Mouse (Mus musculus): Measurements from ENCODE around the gene Sipa1. TPM values are rescaled to one million over a fixed set of nuclear protein-coding genes. Genes with fewer than 3 reads are reported as not detected.

Gene Sipa1
- polyA plus RNA-seq, 1 experiment from 2014 or later, result 16.3 TPM

DNA sequence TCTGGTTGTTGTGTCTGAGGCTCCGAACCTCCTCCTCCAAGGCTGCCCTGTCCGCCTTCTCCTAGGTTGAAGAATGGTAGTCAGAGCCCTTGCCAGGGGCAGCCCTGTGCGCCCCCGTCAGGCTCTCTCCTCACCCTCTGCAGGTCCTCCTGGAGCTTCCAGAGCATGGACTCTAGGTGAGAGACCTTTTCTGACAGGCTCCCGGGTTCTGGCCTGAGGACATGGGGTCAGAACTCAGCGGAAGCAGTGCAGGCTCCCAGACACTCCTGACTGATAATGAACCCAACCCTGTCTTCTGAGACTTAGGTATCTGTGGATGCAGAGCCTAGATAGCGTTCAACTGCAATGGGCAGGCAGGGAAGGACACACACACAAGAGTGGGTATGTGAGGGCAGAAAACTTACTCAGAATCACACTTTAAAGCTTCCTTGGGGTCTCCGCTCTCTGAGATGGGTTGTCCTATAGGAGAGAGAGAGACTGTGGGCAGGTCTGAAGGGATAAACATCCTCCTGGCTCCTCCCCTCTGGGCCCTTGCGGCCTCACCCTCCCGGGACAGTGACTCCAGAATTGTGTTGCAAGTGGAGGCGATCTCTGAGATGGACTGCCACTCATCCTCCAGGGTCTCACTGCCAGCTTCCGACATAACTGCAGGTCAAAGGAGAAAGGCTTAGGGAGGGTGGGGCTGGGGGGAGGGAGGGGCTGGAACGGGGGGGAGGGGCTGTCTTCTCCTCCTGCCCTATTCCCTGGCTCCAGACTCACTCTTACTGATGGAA is 11.8 kb downstream of the Sipa1 start:
- H3K4me1 ChIP-seq, result peaks cover 29% of the 10 kb centered on the region
- no peak for ATAC-seq (ENCODE audit: low FRiP score)
- H3K4me3 ChIP-seq (replicated peaks), result no peak overlapping the region
- H3K9me3 ChIP-seq, result no peaks in the 10 kb centered on the region
- H3K36me3 ChIP-seq (replicated peaks), result peaks cover 27% of the 10 kb centered on the region
- H3K4me2 ChIP-seq, result no peak overlapping the region
- WGBS, result 60% methylated on average over 13 of the region's 13 CpGs
- peaks cover 56% of the 10 kb centered on the region for H3K27me3 ChIP-seq
- no peak overlapping the region for H3K27ac ChIP-seq
- no peak overlapping the region for H3K9ac ChIP-seq

DNA sequence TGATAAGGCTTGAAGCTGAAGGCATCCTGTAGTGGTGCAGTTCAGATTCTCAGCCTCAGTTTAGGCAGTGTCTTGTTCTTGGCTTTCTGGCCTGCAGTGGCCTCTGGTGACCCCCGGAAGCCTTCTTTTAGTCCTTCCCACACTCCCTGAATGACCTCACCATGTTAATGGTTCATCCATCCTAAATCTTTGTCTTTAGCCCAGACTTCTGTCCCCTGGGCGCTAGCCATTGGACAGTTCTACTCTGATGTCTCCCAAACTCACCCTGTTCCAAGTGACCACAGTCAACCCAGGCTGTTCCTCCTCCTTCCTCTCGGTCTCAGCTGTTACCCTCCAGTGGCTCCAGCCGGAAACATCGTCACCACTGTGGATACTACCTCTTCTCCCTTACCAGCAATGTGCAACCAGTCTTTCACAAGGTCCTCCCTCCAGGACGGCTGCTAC is 14.2 kb downstream of the Sipa1 start:
- Histone ChIP-seq H3K4me3 (replicated peaks) (peak overlapping the region; percentile 25), H3K9me3 (no peaks in the 10 kb centered on the region), H3K27me3 (peaks cover 32% of the 10 kb centered on the region), H3K4me2 (peak overlapping the region; percentile 54), H3K27ac (peak overlapping the region; percentile 80), H3K9ac (peak overlapping the region; percentile 57), H3K4me1 (peaks cover 21% of the 10 kb centered on the region), H3K36me3 (replicated peaks) (peaks cover 50% of the 10 kb centered on the region)
- ATAC-seq (ENCODE audit: low FRiP score), result no peak; the same call in 1 of the 2 replicates
- 79% methylated on average over 6 of the region's 6 CpGs for WGBS

DNA sequence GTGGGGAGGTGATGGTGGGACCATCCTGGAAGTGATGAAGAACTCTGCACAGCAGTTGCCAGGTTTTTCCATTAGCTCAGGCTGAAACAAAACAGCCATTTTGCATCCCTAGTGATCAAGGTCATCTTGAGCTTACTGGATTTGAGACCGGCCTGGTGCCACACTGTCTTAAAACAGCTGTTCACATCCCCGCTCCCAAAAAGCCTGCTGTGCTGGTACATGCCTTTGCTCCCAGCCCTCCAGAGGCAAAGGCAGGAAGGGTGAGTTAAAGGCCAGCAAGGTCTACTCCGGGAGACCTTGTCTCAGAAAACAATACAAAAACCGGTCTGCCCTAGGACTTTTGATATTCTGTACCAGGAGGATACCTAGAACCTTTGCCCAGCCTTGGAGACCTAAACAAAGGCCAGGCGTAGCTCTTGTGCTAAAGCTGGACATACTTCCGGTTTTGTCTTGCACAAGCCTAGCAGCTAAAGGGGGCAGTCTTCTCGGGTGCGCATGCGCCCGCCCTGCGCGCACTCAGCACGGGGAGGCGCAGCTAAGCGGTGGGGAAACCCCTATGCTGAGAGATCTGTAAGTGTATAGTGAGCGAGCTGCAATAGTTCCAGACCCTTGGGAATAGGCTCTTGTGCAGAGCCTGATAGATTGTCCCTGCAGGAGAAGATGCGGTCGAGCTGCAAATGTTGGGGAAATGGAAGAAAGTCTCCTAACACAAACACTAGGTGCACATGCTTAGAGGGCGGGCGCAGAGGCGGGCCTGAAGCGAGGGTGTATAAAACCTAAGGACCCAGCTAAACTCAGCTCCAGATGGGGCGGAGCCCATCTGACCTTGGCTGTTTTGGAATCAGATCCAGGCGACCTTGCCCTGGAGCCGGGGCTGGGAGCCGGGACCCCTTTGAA is 14.9 kb downstream of the Sipa1 start:
- Histone ChIP-seq H3K27ac (peak overlapping the region; percentile 80), H3K36me3 (replicated peaks) (peaks cover 57% of the 10 kb centered on the region), H3K27me3 (peaks cover 25% of the 10 kb centered on the region), H3K4me3 (replicated peaks) (peak overlapping the region; percentile 25), H3K9ac (peak overlapping the region; percentile 57), H3K4me1 (peaks cover 14% of the 10 kb centered on the region), H3K4me2 (peak overlapping the region; percentile 54), H3K9me3 (no peaks in the 10 kb centered on the region)
- 15% methylated on average over 26 of the region's 26 CpGs for WGBS
- peak; percentile 90 for ATAC-seq (ENCODE audit: low FRiP score)

DNA sequence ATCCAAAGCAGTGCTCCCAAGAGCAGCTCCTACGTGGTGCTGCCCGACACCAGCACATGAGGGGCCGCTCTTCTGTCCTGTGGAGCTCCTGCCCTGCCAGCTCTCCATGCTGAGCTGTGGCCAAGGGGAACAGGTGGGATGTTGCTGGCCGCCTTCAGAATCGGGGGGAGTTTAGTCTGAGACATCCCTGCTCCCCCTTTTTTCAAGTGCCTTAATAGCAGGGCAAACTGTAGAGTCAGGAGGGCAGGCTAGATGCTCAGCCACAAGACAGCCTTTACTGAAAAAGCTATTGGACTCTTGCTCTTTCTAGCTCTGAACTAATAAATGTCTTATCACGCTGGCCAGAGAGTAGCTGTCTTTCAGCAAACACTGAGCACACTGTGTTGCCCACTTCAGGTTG is 15.7 kb downstream of the Sipa1 start:
- Histone ChIP-seq H3K9me3 (no peaks in the 10 kb centered on the region), H3K9ac (no peak overlapping the region), H3K4me1 (peaks cover 14% of the 10 kb centered on the region), H3K27ac (peak overlapping the region; percentile 80; the same call in 1 of the 2 replicates), H3K4me3 (replicated peaks) (no peak overlapping the region), H3K36me3 (replicated peaks) (peaks cover 64% of the 10 kb centered on the region), H3K4me2 (no peak overlapping the region), H3K27me3 (peaks cover 19% of the 10 kb centered on the region)
- ATAC-seq (ENCODE audit: low FRiP score), result no peak
- 90% methylated on average over 6 of the region's 6 CpGs for WGBS

DNA sequence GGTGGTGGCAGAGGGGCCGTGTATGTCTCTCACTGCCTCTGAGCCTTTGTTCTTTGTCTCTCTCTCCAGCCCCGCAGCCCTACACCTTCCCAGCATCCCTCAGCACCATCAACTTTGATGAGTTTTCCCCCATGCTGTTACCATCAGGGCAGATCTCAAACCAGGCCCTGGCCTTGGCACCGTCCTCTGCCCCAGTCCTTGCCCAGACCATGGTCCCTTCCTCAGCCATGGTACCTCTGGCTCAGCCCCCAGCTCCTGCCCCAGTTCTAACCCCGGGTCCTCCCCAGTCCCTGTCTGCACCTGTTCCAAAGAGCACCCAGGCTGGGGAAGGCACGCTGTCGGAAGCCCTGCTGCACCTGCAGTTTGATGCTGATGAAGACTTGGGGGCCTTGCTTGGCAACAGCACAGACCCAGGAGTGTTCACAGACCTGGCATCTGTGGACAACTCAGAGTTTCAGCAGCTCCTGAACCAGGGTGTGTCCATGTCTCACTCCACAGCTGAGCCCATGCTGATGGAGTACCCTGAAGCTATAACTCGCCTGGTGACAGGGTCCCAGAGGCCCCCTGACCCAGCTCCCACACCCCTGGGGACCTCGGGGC is 16.7 kb downstream of the Sipa1 start:
- no peak overlapping the region for H3K9ac ChIP-seq
- WGBS, result 92% methylated on average over 8 of the region's 8 CpGs
- no peak overlapping the region for H3K4me3 ChIP-seq (replicated peaks)
- ATAC-seq (ENCODE audit: low FRiP score), result no peak
- no peaks in the 10 kb centered on the region for H3K9me3 ChIP-seq
- H3K27ac ChIP-seq, result no peak overlapping the region
- peaks cover 14% of the 10 kb centered on the region for H3K4me1 ChIP-seq
- no peak overlapping the region for H3K4me2 ChIP-seq
- peaks cover 9% of the 10 kb centered on the region; the same call in 1 of the 2 replicates for H3K27me3 ChIP-seq
- peaks cover 70% of the 10 kb centered on the region for H3K36me3 ChIP-seq (replicated peaks)

DNA sequence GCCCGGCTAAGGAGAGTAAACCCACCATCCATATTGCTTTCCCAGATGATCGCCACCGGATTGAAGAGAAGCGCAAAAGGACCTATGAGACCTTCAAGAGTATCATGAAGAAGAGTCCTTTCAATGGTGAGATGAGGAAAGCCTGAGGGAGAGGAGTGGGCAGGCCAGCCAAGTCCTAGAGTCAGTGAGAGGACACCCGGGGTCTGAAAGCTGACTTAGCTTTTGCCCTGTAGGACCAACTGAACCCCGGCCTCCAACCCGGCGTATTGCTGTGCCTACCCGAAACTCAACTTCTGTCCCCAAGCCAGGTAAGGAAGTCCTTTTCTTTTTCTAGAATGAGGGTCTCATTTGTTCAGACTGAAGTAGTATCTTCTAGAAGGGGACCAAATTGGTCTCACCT is 18.2 kb downstream of the Sipa1 start:
- 96% methylated on average over 9 of the region's 9 CpGs for WGBS
- H3K4me2 ChIP-seq, result no peak overlapping the region
- peaks cover 14% of the 10 kb centered on the region for H3K4me1 ChIP-seq
- no peaks in the 10 kb centered on the region for H3K9me3 ChIP-seq
- no peak overlapping the region for H3K4me3 ChIP-seq (replicated peaks)
- ATAC-seq (ENCODE audit: low FRiP score), result no peak
- H3K27ac ChIP-seq, result no peak overlapping the region
- H3K36me3 ChIP-seq (replicated peaks), result peaks cover 78% of the 10 kb centered on the region
- H3K9ac ChIP-seq, result no peak overlapping the region
- no peaks in the 10 kb centered on the region for H3K27me3 ChIP-seq

DNA sequence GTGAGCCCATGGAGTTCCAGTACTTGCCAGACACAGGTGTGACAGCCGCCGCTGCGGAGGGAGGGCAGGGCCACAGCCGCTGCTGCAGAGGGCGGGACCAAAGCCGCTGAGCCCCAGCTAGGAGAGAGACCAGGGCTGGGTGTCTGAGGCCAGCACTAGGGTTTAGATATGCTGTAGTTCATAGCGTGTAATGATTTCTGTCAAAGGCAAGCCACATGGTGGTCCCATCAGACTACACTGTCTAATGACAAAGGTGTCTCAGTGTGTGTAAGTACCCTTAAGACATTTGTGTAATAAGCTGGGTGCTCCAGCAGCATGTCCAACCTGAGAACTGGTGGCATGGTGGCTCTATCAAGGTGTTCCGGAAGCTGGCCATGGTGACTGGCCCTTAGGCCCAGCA is 21.9 kb downstream of the Sipa1 start:
- ATAC-seq (ENCODE audit: low FRiP score), result no peak
- Histone ChIP-seq H3K9me3 (no peaks in the 10 kb centered on the region), H3K4me1 (peaks cover 16% of the 10 kb centered on the region), H3K27me3 (no peaks in the 10 kb centered on the region), H3K9ac (no peak overlapping the region), H3K36me3 (replicated peaks) (peaks cover 73% of the 10 kb centered on the region), H3K4me3 (replicated peaks) (no peak overlapping the region), H3K27ac (no peak overlapping the region), H3K4me2 (no peak overlapping the region)
- 94% methylated on average over 8 of the region's 8 CpGs for WGBS

DNA sequence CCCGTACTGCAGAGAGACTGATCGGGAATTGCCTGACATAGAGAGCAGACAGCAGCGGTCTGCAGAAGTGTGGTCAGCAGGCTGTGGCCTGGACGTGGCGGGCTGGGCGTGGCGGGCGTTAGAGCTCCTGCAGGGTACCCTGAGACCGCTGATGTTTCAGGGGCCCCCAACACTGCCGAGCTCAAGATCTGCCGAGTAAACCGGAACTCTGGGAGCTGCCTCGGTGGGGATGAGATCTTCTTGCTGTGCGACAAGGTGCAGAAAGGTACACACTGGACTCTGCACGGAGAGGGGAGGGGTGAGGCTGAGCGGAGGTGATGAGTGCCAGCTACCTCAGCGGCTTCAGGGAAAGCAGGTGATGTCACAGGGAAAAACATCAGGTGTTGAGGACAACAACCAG is 22.5 kb downstream of the Sipa1 start:
- Histone ChIP-seq H3K36me3 (replicated peaks) (peaks cover 68% of the 10 kb centered on the region), H3K4me1 (peaks cover 22% of the 10 kb centered on the region), H3K27ac (no peak overlapping the region), H3K9me3 (no peaks in the 10 kb centered on the region), H3K4me3 (replicated peaks) (no peak overlapping the region), H3K27me3 (no peaks in the 10 kb centered on the region), H3K9ac (no peak overlapping the region), H3K4me2 (no peak overlapping the region)
- ATAC-seq (ENCODE audit: low FRiP score), result no peak
- 95% methylated on average over 17 of the region's 17 CpGs for WGBS

DNA sequence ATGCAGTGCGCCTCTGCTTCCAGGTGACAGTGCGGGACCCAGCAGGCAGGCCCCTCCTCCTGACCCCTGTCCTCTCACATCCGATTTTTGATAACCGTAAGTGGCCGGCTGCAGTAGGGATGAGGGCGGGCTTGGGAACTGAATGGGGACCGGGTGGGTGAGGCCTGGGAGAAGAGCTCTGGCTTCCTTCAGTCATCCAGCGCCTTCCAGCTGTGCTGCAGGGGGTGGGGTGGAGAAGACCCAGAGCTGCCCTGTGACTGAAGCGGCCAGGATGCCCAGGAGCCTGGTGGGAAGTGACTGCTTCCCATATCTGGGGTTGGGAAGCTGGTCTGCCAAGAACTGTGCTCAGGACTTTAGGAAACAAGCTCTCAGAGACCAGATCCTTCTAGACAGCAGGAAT is 23.2 kb downstream of the Sipa1 start:
- no peaks in the 10 kb centered on the region for H3K27me3 ChIP-seq
- H3K9ac ChIP-seq, result no peak overlapping the region
- peaks cover 61% of the 10 kb centered on the region for H3K36me3 ChIP-seq (replicated peaks)
- WGBS, result 83% methylated on average over 9 of the region's 9 CpGs
- no peak overlapping the region for H3K4me3 ChIP-seq (replicated peaks)
- H3K27ac ChIP-seq, result no peak overlapping the region
- H3K4me1 ChIP-seq, result peaks cover 22% of the 10 kb centered on the region
- no peaks in the 10 kb centered on the region for H3K9me3 ChIP-seq
- no peak overlapping the region for H3K4me2 ChIP-seq
- no peak for ATAC-seq (ENCODE audit: low FRiP score)

DNA sequence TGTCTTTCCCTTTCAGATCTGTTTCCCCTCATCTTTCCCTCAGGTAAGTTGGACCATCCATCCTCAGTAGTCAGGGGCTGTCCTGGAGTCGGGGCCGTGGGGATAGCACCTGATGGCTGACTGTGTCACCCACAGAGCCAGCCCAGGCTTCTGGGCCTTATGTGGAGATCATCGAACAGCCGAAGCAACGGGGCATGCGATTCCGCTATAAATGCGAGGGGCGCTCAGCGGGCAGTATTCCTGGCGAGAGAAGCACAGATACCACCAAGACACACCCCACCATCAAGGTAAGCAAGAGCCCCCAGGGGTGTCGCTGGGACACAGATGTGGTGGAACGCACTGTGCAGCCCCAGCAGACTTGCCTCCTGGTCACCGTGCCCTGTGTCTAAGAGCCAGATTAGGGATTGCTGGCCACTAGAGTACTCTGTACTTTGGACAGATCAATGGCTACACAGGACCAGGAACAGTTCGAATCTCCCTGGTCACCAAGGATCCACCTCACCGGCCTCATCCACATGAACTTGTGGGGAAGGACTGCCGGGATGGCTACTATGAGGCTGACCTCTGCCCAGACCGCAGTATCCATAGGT is 25.0 kb downstream of the Sipa1 start:
- Histone ChIP-seq H3K27me3 (no peaks in the 10 kb centered on the region), H3K36me3 (replicated peaks) (peaks cover 44% of the 10 kb centered on the region), H3K4me2 (peak overlapping the region; percentile 82), H3K4me3 (replicated peaks) (peak overlapping the region; percentile 89), H3K9ac (peak overlapping the region; percentile 93), H3K9me3 (no peaks in the 10 kb centered on the region), H3K4me1 (peaks cover 22% of the 10 kb centered on the region), H3K27ac (no peak overlapping the region)
- no peak for ATAC-seq (ENCODE audit: low FRiP score)
- WGBS, result 93% methylated on average over 18 of the region's 18 CpGs

DNA sequence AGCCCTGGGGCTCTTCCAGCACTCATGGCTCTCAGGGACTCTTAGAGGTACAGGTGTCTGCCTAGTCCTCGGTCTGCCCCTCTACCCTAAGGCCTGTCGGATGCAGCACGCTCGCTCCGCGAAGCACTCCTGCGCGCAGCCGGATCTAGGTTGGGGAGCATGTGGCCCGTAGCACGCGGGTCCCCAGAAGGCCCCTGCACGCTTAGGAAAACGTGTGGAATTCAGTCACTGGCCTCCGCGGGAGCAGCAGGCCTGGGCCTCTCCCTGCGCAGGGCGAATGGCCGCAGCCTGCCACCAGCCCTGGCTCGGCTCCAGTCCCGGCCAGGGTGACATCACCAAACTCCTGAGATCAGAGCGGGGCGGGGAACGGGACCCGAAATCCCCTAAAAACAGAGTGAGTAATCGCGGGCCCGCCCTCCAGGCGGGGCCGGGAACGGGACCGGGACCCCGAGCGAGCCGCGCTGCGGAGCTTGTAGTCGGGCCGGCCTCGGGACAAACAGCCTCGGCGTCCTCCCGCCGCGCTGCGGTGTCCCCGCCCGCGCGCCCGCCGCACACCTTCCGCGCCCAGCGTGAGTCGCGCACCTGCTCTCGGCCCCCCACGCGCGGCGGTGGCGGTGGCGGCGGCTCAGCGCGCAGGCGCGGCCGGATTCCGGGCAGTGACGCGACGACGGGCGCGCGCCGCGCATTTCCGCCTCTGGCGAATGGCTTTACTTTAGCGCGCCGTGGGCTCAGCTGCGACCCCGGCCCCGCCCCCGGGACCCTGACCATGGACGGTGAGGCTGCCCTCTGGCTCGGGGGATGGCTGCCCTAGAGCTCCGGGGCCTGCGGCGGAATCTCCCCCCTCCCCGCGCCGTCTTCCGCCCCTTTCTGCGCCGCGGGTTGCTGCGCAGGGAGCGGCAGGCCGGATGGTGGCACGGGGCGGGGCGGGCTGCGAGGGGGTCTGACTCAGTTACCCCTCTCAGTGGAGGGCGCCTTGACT is 26.1 kb downstream of the Sipa1 start, which contains the start of gene Rela:
Gene Rela (plus strand): TSS at position 415 of the 979 bp plus-strand sequence.
- peak within 1 kb of the TSS; percentile 93 for H3K9ac ChIP-seq
- H3K4me1 ChIP-seq, result peaks cover 22% of the 10 kb centered on the region
- H3K9me3 ChIP-seq, result no peaks in the 10 kb centered on the region
- peak within 1 kb of the TSS; percentile 89 for H3K4me3 ChIP-seq (replicated peaks)
- peak; percentile 89 for ATAC-seq (ENCODE audit: low FRiP score)
- no peaks in the 10 kb centered on the region for H3K27me3 ChIP-seq
- under 1% methylated on average over 103 of the region's 109 CpGs for WGBS
- H3K4me2 ChIP-seq, result peak within 1 kb of the TSS; percentile 82
- H3K27ac ChIP-seq, result peak within 1 kb of the TSS; percentile 93
- H3K36me3 ChIP-seq (replicated peaks), result peaks cover 32% of the 10 kb centered on the region

Measured in forebrain, embryonic 12.5 days (tissue).